Mouse (Mus musculus): ENCODE data around the gene Shkbp1.

Shkbp1 gene

GRCm38 (mm10) chr7:27339114-27339513 lies 16.7 kb downstream of the Shkbp1 start:
- in situ Hi-C loops (cut with MboI; ENCODE audit: low pct_unique_long_range_greater_than_20kb in 1 of 2, low sequenced_read_pairs in 2 of 2, unreplicated experiment in 1 of 2): loop anchor here in 1 of 2 experiments (5.0 kb wide), 1 partner anchor 68 kb away; no protein-coding TSS in a partner anchor

- in situ Hi-C loops (cut with MboI; ENCODE audit: low pct_unique_long_range_greater_than_20kb in 1 of 2, low sequenced_read_pairs in 2 of 2, unreplicated experiment in 1 of 2): loop anchor here in 1 of 2 experiments (5.0 kb wide), 1 partner anchor 70 kb away; no protein-coding TSS in a partner anchor
Observed at GRCm38 (mm10) chr7:27337175-27337853, 18.5 kb downstream of the Shkbp1 start, which contains the start of gene Ltbp4. Gene Ltbp4, minus strand, starts transcription at chr7:27337692.

DNA sequence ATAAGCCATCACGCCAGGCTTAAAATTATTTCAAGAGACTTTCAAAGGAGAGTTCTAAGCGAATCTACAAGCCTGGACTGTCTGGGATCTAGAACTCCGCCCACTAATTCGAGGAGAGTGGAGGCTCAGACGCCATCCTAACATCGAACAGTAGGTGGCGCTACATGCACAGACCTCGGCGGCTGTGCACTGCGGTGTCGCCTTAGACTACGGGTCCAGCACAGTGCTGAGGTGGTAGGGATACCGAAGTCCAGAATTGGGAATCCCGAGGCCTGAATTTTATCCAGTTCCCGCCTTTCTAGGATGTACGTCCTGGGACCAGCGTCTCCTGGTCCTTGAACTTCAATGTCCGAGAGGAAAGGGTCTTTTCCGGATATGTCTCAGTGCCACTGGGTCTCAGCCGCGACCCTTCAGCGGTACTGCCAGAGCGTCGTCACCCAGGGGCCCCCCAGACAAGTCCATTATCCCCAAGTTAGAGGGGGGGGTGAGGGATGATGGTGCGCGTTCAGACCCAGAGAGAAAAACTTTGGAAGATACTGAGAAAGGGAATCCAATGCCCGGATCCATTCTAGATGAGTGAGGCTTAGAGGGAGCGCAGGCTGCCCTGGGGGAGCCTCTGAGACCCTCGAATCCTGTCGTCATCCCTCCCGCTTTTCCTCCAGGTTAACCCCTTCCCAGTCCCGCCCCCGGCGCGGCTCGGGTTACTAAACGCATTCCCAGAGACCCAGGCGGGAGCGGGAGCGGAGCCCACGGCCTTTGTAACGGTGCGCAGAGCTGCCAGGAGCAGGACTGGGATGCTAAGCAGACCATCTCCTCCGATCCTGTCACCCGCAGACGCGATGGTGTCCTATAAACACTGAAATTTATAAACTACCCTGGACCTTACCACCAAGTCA lies 19.6 kb downstream of the Shkbp1 start:
- in situ Hi-C loops (cut with MboI; ENCODE audit: low pct_unique_long_range_greater_than_20kb in 1 of 2, low sequenced_read_pairs in 2 of 2, unreplicated experiment in 1 of 2): loop anchor here in 1 of 2 experiments (5.0 kb wide), 1 partner anchor 71 kb away; no protein-coding TSS in a partner anchor

- in situ Hi-C loops (cut with MboI; ENCODE audit: low pct_unique_long_range_greater_than_20kb in 1 of 2, low sequenced_read_pairs in 2 of 2, unreplicated experiment in 1 of 2): loop anchor here in 1 of 2 experiments (5.0 kb wide), 1 partner anchor 72 kb away; no protein-coding TSS in a partner anchor
Observed at GRCm38 (mm10) chr7:27335011-27335720, 20.7 kb downstream of the Shkbp1 start.

DNA sequence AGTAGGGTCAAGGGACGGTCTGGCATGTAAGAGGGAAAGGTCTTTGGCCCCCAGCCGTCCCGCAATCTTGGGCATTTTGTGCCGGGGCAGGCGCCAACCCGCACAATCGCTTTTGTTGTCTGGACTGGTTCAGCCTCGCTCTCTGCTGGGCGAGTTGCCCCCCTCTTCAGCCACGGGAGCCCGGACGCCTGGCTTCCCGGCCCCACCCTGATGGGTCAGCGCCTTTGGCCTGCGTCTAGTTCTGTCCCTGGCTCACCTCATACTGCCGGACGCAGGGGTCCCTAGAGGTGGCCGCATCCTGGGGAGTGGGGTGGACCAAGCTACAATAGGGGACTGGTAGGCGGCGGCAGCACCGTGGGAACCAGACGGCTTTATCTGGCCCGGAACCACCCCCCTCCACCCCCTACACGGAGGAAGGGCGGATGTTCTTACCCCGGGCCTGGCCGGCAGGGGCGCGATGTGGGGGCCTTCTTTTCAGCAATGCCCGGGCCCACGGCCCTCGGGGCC lies 21.4 kb downstream of the Shkbp1 start:
- in situ Hi-C loops (cut with MboI; ENCODE audit: low pct_unique_long_range_greater_than_20kb in 1 of 2, low sequenced_read_pairs in 2 of 2, unreplicated experiment in 1 of 2): no loop called here

- in situ Hi-C loops (cut with MboI; ENCODE audit: low pct_unique_long_range_greater_than_20kb in 1 of 2, low sequenced_read_pairs in 2 of 2, unreplicated experiment in 1 of 2): no loop called here
Observed at GRCm38 (mm10) chr7:27333316-27333941, 22.4 kb downstream of the Shkbp1 start.

DNA sequence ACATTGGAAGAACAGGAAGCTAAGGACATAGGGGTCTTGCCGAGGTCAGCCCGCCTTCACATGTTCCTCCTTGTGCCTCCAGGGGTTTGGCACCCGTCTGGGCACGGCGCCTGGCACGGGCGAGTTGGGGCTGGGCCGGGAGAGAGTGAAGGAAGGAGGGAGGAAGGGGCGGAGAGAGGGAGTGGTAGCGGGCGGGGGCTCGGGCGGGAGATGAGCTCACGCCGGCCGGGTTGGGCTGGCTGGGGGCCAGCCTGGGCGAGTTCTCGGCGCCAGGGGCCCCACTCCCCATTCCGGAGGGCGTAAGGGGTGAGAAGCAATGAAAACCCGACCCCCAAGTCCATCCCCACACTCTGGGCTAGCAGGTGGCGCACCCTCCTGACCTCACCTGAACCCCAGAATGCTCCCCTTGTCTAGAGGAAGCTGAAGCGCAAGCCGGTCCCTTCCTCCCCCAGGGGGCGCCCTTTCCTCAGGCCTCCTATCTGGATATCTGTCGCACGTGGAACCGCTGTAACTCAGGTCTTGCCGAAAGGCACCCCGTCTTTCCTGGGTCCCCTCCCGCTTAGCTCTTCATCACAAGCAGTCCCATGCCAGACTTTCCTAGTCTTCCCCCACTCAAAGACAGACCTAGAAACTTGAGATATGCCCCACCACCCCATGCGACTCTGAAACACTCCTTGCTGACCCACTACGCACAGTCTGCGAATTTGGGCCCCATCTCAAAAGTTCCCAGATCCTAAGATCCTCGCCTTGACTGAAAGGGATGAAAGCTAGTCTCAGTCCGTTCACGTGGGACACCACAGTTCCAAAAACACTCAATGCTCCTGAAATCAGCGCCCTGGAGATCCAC lies 23.2 kb downstream of the Shkbp1 start:
- in situ Hi-C loops (cut with MboI; ENCODE audit: low pct_unique_long_range_greater_than_20kb in 1 of 2, low sequenced_read_pairs in 2 of 2, unreplicated experiment in 1 of 2): no loop called here

GRCm38 (mm10) chr7:27331854-27332253 lies 24.0 kb downstream of the Shkbp1 start:
- in situ Hi-C loops (cut with MboI; ENCODE audit: low pct_unique_long_range_greater_than_20kb in 1 of 2, low sequenced_read_pairs in 2 of 2, unreplicated experiment in 1 of 2): no loop called here

- in situ Hi-C loops (cut with MboI; ENCODE audit: low pct_unique_long_range_greater_than_20kb in 1 of 2, low sequenced_read_pairs in 2 of 2, unreplicated experiment in 1 of 2): no loop called here
Observed at GRCm38 (mm10) chr7:27331541-27331851, 24.3 kb downstream of the Shkbp1 start.

- in situ Hi-C loops (cut with MboI; ENCODE audit: low pct_unique_long_range_greater_than_20kb in 1 of 2, low sequenced_read_pairs in 2 of 2, unreplicated experiment in 1 of 2): no loop called here
Observed at GRCm38 (mm10) chr7:27330709-27331540, 24.9 kb downstream of the Shkbp1 start.

GRCm38 (mm10) chr7:27329981-27330380 lies 25.8 kb downstream of the Shkbp1 start:
- in situ Hi-C loops (cut with MboI; ENCODE audit: low pct_unique_long_range_greater_than_20kb in 1 of 2, low sequenced_read_pairs in 2 of 2, unreplicated experiment in 1 of 2): loop anchor here in 1 of 2 experiments (5.0 kb wide), 1 partner anchor 38 kb away; no protein-coding TSS in a partner anchor

DNA sequence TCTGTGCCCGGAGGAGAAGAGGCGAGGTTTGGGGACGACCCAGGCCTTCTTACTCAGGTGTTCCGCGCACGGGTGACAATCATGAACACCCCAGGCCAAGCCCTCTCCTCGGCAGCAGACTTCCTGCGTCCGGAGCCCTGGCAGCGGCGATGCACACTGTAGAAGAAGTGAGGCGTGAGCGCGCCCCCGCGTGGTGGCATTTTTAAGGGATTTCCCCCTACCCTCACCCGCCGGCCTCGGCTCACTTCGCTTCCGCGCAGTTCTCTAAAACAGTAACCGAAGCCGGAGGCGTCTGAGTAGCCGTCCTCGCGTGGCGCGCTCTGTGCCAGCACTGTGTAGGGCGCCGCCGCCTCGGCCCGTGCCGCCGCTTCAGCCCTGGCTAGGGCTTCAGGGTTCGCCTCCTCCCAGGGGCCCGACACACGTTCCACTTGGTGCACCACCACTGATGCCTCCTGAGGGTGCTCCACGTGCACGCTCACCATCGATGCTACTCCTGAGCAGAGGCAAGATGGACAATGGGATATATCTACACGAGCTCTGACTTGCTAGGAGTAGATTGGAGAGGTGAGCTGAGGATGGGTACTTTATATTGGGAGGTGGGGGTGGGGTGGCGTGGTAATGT lies 26.4 kb downstream of the Shkbp1 start:
- in situ Hi-C loops (cut with MboI; ENCODE audit: low pct_unique_long_range_greater_than_20kb in 1 of 2, low sequenced_read_pairs in 2 of 2, unreplicated experiment in 1 of 2): loop anchor here in 1 of 2 experiments (5.0 kb wide), 1 partner anchor 37 kb away; no protein-coding TSS in a partner anchor

- in situ Hi-C loops (cut with MboI; ENCODE audit: low pct_unique_long_range_greater_than_20kb in 1 of 2, low sequenced_read_pairs in 2 of 2, unreplicated experiment in 1 of 2): loop anchor here in 1 of 2 experiments (5.0 kb wide), 1 partner anchor 36 kb away; no protein-coding TSS in a partner anchor
Observed at GRCm38 (mm10) chr7:27328648-27329047, 27.2 kb downstream of the Shkbp1 start.

DNA sequence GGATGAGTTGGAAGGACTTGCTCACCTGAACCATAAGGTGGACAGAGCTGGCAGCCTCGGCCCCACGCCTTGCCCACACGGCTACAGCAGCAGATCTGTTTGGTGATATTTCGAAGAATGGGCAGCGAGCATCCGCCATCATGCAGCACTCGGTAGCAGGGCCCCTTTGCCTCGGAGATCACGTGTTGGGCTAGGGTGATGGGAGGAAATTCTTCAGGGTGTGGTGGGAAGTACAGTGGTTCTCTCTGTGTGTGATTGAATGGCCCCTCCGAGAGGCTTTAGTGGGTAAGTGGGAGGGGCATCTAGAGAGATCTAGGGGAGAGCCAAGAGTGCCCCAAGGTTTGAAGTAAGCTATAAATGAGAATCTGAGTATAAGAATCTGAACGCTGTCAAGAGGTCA lies 27.7 kb downstream of the Shkbp1 start:
- in situ Hi-C loops (cut with MboI; ENCODE audit: low pct_unique_long_range_greater_than_20kb in 1 of 2, low sequenced_read_pairs in 2 of 2, unreplicated experiment in 1 of 2): loop anchor here in 1 of 2 experiments (5.0 kb wide), 1 partner anchor 36 kb away; no protein-coding TSS in a partner anchor

- in situ Hi-C loops (cut with MboI; ENCODE audit: low pct_unique_long_range_greater_than_20kb in 1 of 2, low sequenced_read_pairs in 2 of 2, unreplicated experiment in 1 of 2): loop anchor here in 1 of 2 experiments (5.0 kb wide), 1 partner anchor 35 kb away; no protein-coding TSS in a partner anchor
Observed at GRCm38 (mm10) chr7:27327500-27327899, 28.3 kb downstream of the Shkbp1 start.

All from mouse embryonic stem cell (cell line).